Mouse (Mus musculus) bone marrow macrophage, adult 2 months (primary cell): ENCODE measurements around the gene Fam25c.

Experiments
- CTCF ChIP-seq: IDR thresholded peaks from 2 replicates; pipeline ENCODE4 v1.5.1; 2012; ENCODE audit warnings: low read depth, mild to moderate bottlenecking, low read length, moderate library complexity
- POLR2A ChIP-seq: IDR thresholded peaks from 2 replicates; pipeline ENCODE4 v1.6.1; 2012; ENCODE audit warnings: mild to moderate bottlenecking, low read depth, low read length, borderline replicate concordance

DNA sequence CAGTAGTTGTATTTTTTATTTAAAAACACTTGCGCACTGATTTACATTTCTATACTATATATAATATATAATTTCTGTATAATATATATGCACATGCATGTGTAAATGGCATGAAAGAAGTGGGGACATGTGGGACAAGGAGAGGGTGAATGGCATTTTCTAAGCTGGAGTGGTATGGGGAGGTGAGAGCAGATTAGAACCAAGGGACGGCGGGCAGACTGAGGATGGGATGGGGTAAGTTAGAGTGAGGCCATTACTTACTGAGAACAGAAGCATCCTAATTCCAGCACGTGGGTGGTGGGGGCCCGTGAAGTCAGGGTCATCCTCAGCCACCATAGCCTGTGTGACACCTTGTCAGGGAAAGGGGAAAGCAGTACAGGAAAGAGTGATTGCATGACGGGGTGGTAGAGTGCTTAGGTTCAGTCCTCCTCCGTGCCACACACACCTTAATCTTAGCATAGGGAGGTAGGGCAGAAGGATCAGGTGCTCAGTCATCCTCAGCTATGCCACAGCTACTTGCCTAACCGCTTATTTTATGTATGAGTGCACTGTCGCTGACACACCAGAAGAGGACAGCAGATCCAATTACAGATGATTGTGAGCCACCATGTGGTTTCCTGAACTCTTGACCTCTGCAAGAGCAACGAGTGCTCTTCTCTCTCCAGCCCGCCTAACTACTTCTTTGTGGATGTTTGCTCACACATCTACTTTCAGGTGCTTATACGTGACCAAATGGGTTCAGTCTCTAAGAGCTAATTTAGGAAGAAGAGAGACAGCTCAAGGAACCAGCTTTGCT lies 9.3 kb downstream of the Fam25c start:
- no peak for TF ChIP-seq POLR2A
- TF ChIP-seq CTCF = no peak
